Mouse (Mus musculus): ENCODE data around the gene Runx1. TPM values are rescaled to one million over a fixed set of nuclear protein-coding genes. Genes with fewer than 3 reads are reported as not detected.
A peak's percentile ranks its signal among the peaks of the same experiment; 100 is the strongest.

Gene Runx1
- polyA plus RNA-seq, 1 experiment from 2014 or later = 4.6 TPM

GRCm38 (mm10) chr16:92803076-92803580, 22.8 kb downstream of the Runx1 start:
- Histone ChIP-seq H3K27me3 (ENCODE audit: insufficient read depth, low read length) (no peaks in the 10 kb centered on the region), H3K4me2 (ENCODE audit: low read depth, low read length) (no peak overlapping the region), H3K4me3 (ENCODE audit: low read depth, low read length) (no peak overlapping the region), H3K9ac (replicated peaks) (no peak overlapping the region), H3K27ac (ENCODE audit: low read depth) (no peak overlapping the region), H3K36me3 (replicated peaks; ENCODE audit: insufficient read depth, low read length) (no peaks in the 10 kb centered on the region), H3K4me1 (ENCODE audit: insufficient read depth) (peaks cover 17% of the 10 kb centered on the region), H3K9me3 (ENCODE audit: low read length) (no peaks in the 10 kb centered on the region)
- TF ChIP-seq EP300 (IDR thresholded peaks at IDR 0.05; ENCODE audit: low read depth) (no peak), CTCF (IDR thresholded peaks at IDR 0.05; ENCODE audit: low read depth) (no peak)
- WGBS (ENCODE audit: insufficient replicate concordance) = 55% methylated on average over 7 of the region's 7 CpGs
- no peak for ATAC-seq
- no peak for DNase-seq

- DNase-seq (peak; percentile 86), ATAC-seq (peak; percentile 98)
- 17% methylated on average over 12 of the region's 12 CpGs for WGBS (ENCODE audit: insufficient replicate concordance)
- Histone ChIP-seq H3K27ac (ENCODE audit: low read depth) (peak overlapping the region; percentile 78), H3K27me3 (ENCODE audit: insufficient read depth, low read length) (no peaks in the 10 kb centered on the region), H3K4me1 (ENCODE audit: insufficient read depth) (peaks cover 21% of the 10 kb centered on the region), H3K36me3 (replicated peaks; ENCODE audit: insufficient read depth, low read length) (no peaks in the 10 kb centered on the region), H3K4me3 (ENCODE audit: low read depth, low read length) (no peak overlapping the region), H3K9ac (replicated peaks) (peak overlapping the region; percentile 34; the same call in 1 of the 2 replicates), H3K9me3 (ENCODE audit: low read length) (no peaks in the 10 kb centered on the region), H3K4me2 (ENCODE audit: low read depth, low read length) (peak overlapping the region; percentile 64)
- TF ChIP-seq EP300 (IDR thresholded peaks at IDR 0.05; ENCODE audit: low read depth) (peak; percentile 98), CTCF (IDR thresholded peaks at IDR 0.05; ENCODE audit: low read depth) (no peak)
Measured at GRCm38 (mm10) chr16:92801567-92801966, 24.4 kb downstream of the Runx1 start.

- Histone ChIP-seq H3K36me3 (replicated peaks; ENCODE audit: insufficient read depth, low read length) (no peaks in the 10 kb centered on the region), H3K27me3 (ENCODE audit: insufficient read depth, low read length) (no peaks in the 10 kb centered on the region), H3K27ac (ENCODE audit: low read depth) (peak overlapping the region; percentile 78), H3K4me3 (ENCODE audit: low read depth, low read length) (no peak overlapping the region), H3K9ac (replicated peaks) (peak overlapping the region; percentile 34; the same call in 1 of the 2 replicates), H3K9me3 (ENCODE audit: low read length) (no peaks in the 10 kb centered on the region), H3K4me2 (ENCODE audit: low read depth, low read length) (peak overlapping the region; percentile 64), H3K4me1 (ENCODE audit: insufficient read depth) (peaks cover 27% of the 10 kb centered on the region)
- DNase-seq = no peak
- WGBS (ENCODE audit: insufficient replicate concordance) = 26% methylated on average over 5 of the region's 5 CpGs
- no peak for TF ChIP-seq EP300 (IDR thresholded peaks at IDR 0.05; ENCODE audit: low read depth)
- no peak for ATAC-seq
Measured at GRCm38 (mm10) chr16:92800845-92801244, 25.1 kb downstream of the Runx1 start.

- Histone ChIP-seq H3K9ac (replicated peaks) (no peak overlapping the region), H3K27me3 (ENCODE audit: insufficient read depth, low read length) (no peaks in the 10 kb centered on the region), H3K4me3 (ENCODE audit: low read depth, low read length) (no peak overlapping the region), H3K9me3 (ENCODE audit: low read length) (no peaks in the 10 kb centered on the region), H3K4me2 (ENCODE audit: low read depth, low read length) (no peak overlapping the region), H3K4me1 (ENCODE audit: insufficient read depth) (peaks cover 32% of the 10 kb centered on the region), H3K36me3 (replicated peaks; ENCODE audit: insufficient read depth, low read length) (no peaks in the 10 kb centered on the region), H3K27ac (ENCODE audit: low read depth) (no peak overlapping the region)
- DNase-seq (no peak), ATAC-seq (no peak)
- no peak for TF ChIP-seq EP300 (IDR thresholded peaks at IDR 0.05; ENCODE audit: low read depth)
- peak; percentile 48 for TF ChIP-seq CTCF (IDR thresholded peaks at IDR 0.05; ENCODE audit: low read depth)
- WGBS (ENCODE audit: insufficient replicate concordance) = 81% methylated on average over 7 of the region's 7 CpGs
Measured at GRCm38 (mm10) chr16:92799940-92800339, 26.0 kb downstream of the Runx1 start.

GRCm38 (mm10) chr16:92794197-92794596, 31.8 kb downstream of the Runx1 start:
- H3K9ac ChIP-seq (replicated peaks) = no peak overlapping the region
- no peaks in the 10 kb centered on the region for H3K27me3 ChIP-seq (ENCODE audit: insufficient read depth, low read length)
- H3K4me1 ChIP-seq (ENCODE audit: insufficient read depth) = peaks cover 21% of the 10 kb centered on the region; the same call in 1 of the 2 replicates
- no peaks in the 10 kb centered on the region for H3K36me3 ChIP-seq (replicated peaks; ENCODE audit: insufficient read depth, low read length)
- H3K4me3 ChIP-seq (ENCODE audit: low read depth, low read length) = no peak overlapping the region
- ATAC-seq (no peak), DNase-seq (no peak)
- H3K9me3 ChIP-seq (ENCODE audit: low read length) = no peaks in the 10 kb centered on the region
- H3K4me2 ChIP-seq (ENCODE audit: low read depth, low read length) = no peak overlapping the region
- WGBS (ENCODE audit: insufficient replicate concordance) = 50% methylated on average over 6 of the region's 6 CpGs
- TF ChIP-seq EP300 (IDR thresholded peaks at IDR 0.05; ENCODE audit: low read depth) (no peak), CTCF (IDR thresholded peaks at IDR 0.05; ENCODE audit: low read depth) (no peak)
- no peak overlapping the region for H3K27ac ChIP-seq (ENCODE audit: low read depth)

GRCm38 (mm10) chr16:92793741-92794140, 32.2 kb downstream of the Runx1 start:
- Histone ChIP-seq H3K27ac (ENCODE audit: low read depth) (no peak overlapping the region), H3K9me3 (ENCODE audit: low read length) (no peaks in the 10 kb centered on the region), H3K4me1 (ENCODE audit: insufficient read depth) (peaks cover 21% of the 10 kb centered on the region; the same call in 1 of the 2 replicates), H3K36me3 (replicated peaks; ENCODE audit: insufficient read depth, low read length) (no peaks in the 10 kb centered on the region), H3K4me3 (ENCODE audit: low read depth, low read length) (no peak overlapping the region), H3K27me3 (ENCODE audit: insufficient read depth, low read length) (no peaks in the 10 kb centered on the region), H3K4me2 (ENCODE audit: low read depth, low read length) (no peak overlapping the region), H3K9ac (replicated peaks) (no peak overlapping the region)
- ATAC-seq (no peak), DNase-seq (no peak)
- WGBS (ENCODE audit: insufficient replicate concordance) = 51% methylated on average over 8 of the region's 8 CpGs
- no peak for TF ChIP-seq EP300 (IDR thresholded peaks at IDR 0.05; ENCODE audit: low read depth)
- TF ChIP-seq CTCF (IDR thresholded peaks at IDR 0.05; ENCODE audit: low read depth) = no peak

All from liver, postnatal 0 days (tissue).